Mouse (Mus musculus) layer of hippocampus, adult 2 months (tissue): ENCODE measurements at regions not wholly inside any gene's neighbourhood (a gene's known extent, or its start where the extent isn't known, plus 50 kb on each side); places are given as distances from the start of the nearest gene placed in this dataset.
A peak's percentile ranks its signal among the peaks of the same experiment; 100 is the strongest.
"Not testable (repeated sequence)": the region's sequence is repeated elsewhere in the genome, so short reads cannot be mapped to it uniquely, and the experiment has no call there.

Experiments
- DNase-seq, 2 experiments: peaks; one replicate each; pipeline ENCODE4 v3.0.0; 2022; ENCODE audit warnings: low spot score in 2 of 2
- H3K27ac ChIP-seq: fragments of 200-600 bp; 2 replicates; pipeline ENCODE4 v1.8.1; 2022
- H3K4me3 ChIP-seq: fragments of 200-600 bp; 2 replicates; pipeline ENCODE4 v1.8.1; 2022; ENCODE audit warnings: mild to moderate bottlenecking
- CTCF ChIP-seq: fragments of 200-600 bp; conservative IDR thresholded peaks from 2 replicates; pipeline ENCODE4 v1.8.1; 2022; ENCODE audit warnings: antibody characterized with exemption, mild to moderate bottlenecking, moderate library complexity

DNA sequence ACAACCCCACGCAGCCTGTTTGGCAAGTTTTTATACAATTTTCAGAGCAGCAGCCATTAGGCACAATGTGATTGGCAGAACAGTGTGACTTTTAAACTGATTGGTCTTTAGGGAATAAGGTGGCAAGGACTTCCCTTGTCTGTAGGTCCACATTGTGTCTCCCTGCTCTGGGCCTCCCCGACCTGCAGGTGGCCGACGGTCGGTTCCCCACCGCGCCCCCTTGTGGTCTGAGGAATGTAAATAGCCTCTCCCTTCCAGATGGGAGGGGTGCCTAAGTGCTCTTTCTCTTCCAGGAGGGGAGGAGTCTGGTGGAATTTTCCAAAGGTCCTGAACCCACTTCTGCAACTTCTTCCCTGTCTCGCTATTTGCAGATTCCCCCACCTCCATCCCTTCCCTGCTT lies 52.5 kb upstream of the Prr5 start:
- H3K27ac ChIP-seq, H3K4me3 ChIP-seq: not testable (repeated sequence)
- DNase-seq: peak; percentile 54 to 75
- TF ChIP-seq CTCF: peak; percentile 86

DNA sequence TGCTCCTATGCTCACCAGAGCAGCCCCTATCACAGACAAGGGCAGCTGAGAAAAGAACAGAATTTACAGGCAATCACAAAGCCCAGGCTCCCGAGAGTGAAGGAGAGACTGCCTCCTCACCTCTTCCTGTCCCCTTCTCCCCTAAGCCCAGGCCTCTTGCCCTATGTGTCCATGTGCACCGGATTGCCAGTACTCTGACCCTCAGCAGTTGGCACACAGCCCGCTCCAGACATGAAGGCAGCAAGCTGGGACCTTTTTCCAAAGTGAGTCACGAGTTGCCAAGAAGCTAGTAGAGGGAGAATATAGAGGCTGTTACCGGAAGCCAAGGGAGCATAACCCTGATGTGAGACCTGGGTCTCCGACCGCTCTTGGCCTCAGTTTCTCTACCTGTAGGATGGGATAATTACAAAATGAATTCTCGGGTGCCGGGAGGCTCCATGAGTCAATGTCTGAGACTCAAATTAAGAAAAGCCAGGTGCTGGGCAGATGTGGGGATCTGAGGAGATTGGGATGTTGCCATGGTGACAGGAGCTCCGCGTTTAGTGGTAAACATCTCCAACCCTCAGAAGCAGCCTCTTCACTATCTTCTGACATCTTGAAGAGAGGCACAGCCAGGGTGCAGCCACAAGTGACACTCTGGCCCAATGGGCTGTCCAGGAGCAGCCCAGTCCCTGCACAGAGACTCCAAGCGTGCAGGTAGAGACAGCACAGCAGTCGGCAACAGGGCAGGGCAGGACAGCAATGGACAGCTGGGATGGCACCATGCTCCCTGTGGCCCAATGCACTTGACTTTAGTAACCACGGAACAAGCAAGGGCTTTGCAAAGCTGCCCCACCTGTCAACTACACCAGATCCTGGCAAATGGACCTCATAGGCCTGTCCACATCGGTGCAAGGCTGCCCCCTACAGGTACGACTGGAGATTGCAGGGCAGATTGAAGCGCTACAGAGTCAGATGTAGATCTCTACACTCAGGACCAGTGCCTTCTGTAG lies 55.6 kb upstream of the Prr5 start:
- DNase-seq: peak; percentile 90 to 99
- TF ChIP-seq CTCF: peak; percentile 99
- Histone ChIP-seq H3K4me3 (no peak overlapping the region), H3K27ac (peak overlapping the region; percentile 20; the same call in 1 of the 2 replicates)

DNA sequence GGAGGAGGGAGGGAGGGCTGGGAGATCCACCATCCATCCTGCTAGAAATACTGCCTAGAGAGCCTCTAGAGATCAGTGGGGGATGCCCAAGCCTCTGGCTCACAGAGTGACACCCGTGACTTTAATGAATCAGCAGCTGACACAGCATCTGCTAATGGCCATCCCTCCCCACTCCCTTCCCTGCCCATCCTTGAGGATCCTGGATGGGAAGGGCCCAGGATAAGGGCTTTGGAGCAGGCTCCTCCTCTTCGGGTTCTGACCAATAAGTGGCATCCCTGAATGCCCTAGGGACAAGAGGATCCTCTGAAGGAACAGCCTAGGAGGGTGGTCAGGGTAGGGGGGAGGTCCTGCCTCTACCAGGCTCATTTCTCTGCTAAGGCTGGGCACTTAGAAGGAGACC lies 55.3 kb upstream of the Rtl6 start:
- Histone ChIP-seq H3K27ac (no peak overlapping the region), H3K4me3 (no peak overlapping the region)
- DNase-seq: no peak
- TF ChIP-seq CTCF: no peak

DNA sequence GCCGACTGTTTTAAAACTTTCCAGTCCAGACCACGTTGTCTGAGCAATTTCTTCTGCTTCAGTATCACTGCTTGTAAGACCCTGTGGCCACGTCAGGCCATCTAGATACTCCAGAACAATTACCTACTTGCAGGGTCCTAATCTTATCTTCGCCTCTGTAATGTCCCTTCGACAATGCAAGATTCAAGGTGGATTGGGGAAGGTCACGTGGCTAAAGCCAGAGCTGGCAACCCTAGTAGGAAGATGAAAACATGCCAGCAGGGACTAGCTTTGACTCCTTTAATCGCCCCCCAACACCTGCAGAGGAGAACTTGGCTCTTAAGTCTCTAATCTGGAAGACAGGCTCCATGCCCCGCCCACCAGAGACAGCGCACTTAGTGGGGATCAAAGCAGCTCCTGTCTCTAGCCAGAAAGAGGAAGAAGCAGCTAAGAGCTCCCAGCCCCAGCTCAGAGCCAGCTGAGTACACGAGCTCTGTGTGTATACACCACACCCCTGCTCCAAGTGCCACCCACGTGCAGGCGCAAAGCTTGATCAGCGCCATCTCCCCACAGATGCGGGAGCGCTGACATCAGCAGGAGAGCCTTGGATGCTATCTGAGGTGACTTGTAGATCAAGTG lies 52.3 kb upstream of the Rtl6 start:
- Histone ChIP-seq H3K27ac (no peak overlapping the region), H3K4me3 (no peak overlapping the region)
- no peak for TF ChIP-seq CTCF
- peak; percentile 27 to 37 for DNase-seq

DNA sequence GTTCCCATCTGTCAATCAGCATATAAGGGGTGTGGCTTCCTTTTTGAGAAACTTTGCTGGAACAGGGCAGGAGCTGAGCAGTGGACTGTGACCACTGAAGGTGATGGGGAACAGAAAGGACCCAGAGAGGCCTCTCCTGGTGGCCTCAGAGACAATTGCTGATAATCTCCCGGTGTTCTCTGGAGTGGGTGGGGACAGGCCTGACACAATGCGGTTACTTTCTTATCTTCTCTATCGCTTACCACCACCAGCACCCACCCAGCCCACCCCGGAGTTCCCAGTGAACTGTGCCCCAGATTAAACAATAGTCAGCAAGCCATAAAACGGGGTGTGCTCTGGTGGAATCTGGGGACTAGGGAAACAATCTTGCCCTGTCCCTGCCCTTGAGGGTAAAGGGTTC lies 51.4 kb upstream of the Rtl6 start:
- no peak for TF ChIP-seq CTCF
- H3K27ac ChIP-seq: no peak overlapping the region
- DNase-seq: no peak

More for the DNA sequence above, 51.4 kb upstream of the Rtl6 start:
- H3K4me3 ChIP-seq: no peak overlapping the region
